Mouse (Mus musculus): ENCODE measurements around the gene Sbpl. TPM values are rescaled to one million over a fixed set of nuclear protein-coding genes. Genes with fewer than 3 reads are reported as not detected.

Sbpl gene
- total and polyA plus RNA-seq, 2 experiments from 2014 or later, result not detected

- no peak overlapping the region; the same call in 1 of the 2 replicates for H3K27ac ChIP-seq (ENCODE audit: low read depth, low read length)
- TF ChIP-seq CTCF (IDR thresholded peaks at IDR 0.05; ENCODE audit: low read depth), result peak; percentile 82
- H3K4me1 ChIP-seq (ENCODE audit: insufficient read depth), result no peaks in the 10 kb centered on the region
- ATAC-seq (peak; percentile 87), DNase-seq (peak; percentile 96)
- H3K4me3 ChIP-seq (ENCODE audit: low read depth, low read length), result peak overlapping the region; percentile 20
- H3K9ac ChIP-seq, result peak overlapping the region; percentile 51
- WGBS, result 8% methylated on average over 31 of the region's 31 CpGs
- H3K4me2 ChIP-seq (ENCODE audit: low read depth), result peak overlapping the region; percentile 57
- H3K9me3 ChIP-seq (ENCODE audit: low read length), result no peaks in the 10 kb centered on the region
- H3K27me3 ChIP-seq (ENCODE audit: insufficient read depth, low read length), result no peaks in the 10 kb centered on the region
- no peaks in the 10 kb centered on the region for H3K36me3 ChIP-seq (ENCODE audit: insufficient read depth)
These were observed 38.7 kb upstream of the Sbpl start for GRCm38 (mm10) chr17:23993559-23994428.

DNA sequence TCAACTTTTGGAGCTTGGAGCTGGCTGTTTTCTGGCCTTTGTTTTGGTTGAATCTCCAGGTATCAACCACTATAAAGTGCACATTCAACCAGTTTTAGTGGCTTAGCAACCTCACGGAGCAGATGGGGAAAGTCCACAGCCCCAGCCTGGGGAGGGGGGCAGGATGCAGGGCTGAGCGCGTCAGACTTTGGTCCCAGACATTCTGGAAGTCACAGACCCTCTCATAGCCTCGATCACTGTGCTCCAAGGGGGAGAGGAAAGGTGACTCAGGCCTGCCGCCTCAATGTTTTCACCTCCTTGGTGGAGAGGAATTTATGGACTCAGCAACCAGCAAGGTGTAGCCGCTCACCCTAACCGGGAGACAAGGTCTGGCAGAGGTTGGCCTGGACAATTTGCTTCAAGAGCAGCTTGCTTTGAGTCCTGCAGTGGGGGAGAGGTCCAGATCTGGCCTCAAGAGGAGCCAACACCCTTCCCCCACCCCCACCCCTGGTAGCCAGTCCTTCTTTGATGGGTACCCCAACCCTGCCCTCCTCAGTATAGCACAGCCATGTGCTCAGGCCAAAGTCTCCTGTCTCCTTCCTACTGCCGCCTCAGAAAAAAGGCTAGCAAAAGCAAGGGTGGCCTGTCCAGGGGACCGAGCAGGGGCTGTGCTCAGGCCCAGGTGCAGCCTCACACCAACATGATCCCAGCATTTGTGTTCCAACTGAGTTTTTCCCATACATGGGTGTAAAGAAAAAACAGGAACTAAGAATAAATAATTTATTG lies 37.9 kb upstream of the Sbpl start:
- ATAC-seq (peak; percentile 52), DNase-seq (no peak)
- Histone ChIP-seq H3K27me3 (ENCODE audit: insufficient read depth, low read length) (no peaks in the 10 kb centered on the region), H3K9me3 (ENCODE audit: low read length) (no peaks in the 10 kb centered on the region), H3K27ac (ENCODE audit: low read depth, low read length) (no peak overlapping the region), H3K4me2 (ENCODE audit: low read depth) (peak overlapping the region; percentile 57), H3K4me1 (ENCODE audit: insufficient read depth) (no peaks in the 10 kb centered on the region), H3K36me3 (ENCODE audit: insufficient read depth) (no peaks in the 10 kb centered on the region), H3K4me3 (ENCODE audit: low read depth, low read length) (peak overlapping the region; percentile 20), H3K9ac (peak overlapping the region; percentile 32; the same call in 1 of the 2 replicates)
- 70% methylated on average over 9 of the region's 9 CpGs for WGBS
- no peak for TF ChIP-seq CTCF (IDR thresholded peaks at IDR 0.05; ENCODE audit: low read depth)

- no peaks in the 10 kb centered on the region for H3K36me3 ChIP-seq (ENCODE audit: insufficient read depth)
- H3K9me3 ChIP-seq (ENCODE audit: low read length), result no peaks in the 10 kb centered on the region
- H3K4me2 ChIP-seq (ENCODE audit: low read depth), result no peak overlapping the region
- H3K4me3 ChIP-seq (ENCODE audit: low read depth, low read length), result no peak overlapping the region
- no peak overlapping the region for H3K9ac ChIP-seq
- no peaks in the 10 kb centered on the region for H3K4me1 ChIP-seq (ENCODE audit: insufficient read depth)
- 34% methylated on average over 2 of the region's 2 CpGs for WGBS
- TF ChIP-seq CTCF (IDR thresholded peaks at IDR 0.05; ENCODE audit: low read depth), result no peak
- no peak overlapping the region for H3K27ac ChIP-seq (ENCODE audit: low read depth, low read length)
- no peak for ATAC-seq
- H3K27me3 ChIP-seq (ENCODE audit: insufficient read depth, low read length), result no peaks in the 10 kb centered on the region
- DNase-seq, result no peak
These were observed 34.7 kb upstream of the Sbpl start for GRCm38 (mm10) chr17:23989802-23990201.

GRCm38 (mm10) chr17:23984989-23985388 lies 29.9 kb upstream of the Sbpl start:
- no peak for TF ChIP-seq CTCF (IDR thresholded peaks at IDR 0.05; ENCODE audit: low read depth)
- Histone ChIP-seq H3K9ac (no peak overlapping the region), H3K4me1 (ENCODE audit: insufficient read depth) (no peaks in the 10 kb centered on the region), H3K27me3 (ENCODE audit: insufficient read depth, low read length) (no peaks in the 10 kb centered on the region), H3K4me3 (ENCODE audit: low read depth, low read length) (no peak overlapping the region), H3K4me2 (ENCODE audit: low read depth) (no peak overlapping the region), H3K9me3 (ENCODE audit: low read length) (no peaks in the 10 kb centered on the region), H3K36me3 (ENCODE audit: insufficient read depth) (no peaks in the 10 kb centered on the region), H3K27ac (ENCODE audit: low read depth, low read length) (no peak overlapping the region)
- 89% methylated on average over 1 of the region's 1 CpGs for WGBS
- no peak for DNase-seq
- ATAC-seq, result no peak

DNA sequence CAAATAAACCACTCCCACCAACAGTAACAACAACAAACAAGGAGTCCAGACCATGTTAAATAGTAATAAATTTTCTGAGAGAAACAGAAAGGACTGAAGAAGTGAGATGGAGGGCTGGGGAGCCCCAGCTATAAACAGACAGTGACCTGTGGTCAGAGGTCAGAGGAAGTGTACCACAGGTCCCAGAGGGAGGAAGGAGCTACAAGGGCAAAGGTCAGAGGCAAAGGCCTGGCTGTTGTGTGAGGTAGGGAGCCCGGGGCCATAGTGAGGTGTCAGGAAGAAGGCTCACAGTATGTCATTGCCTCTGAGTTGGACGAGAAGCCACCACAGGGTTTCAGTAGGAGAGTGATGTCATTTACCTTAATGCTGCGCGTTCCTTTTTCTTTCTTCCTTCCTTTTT lies 27.8 kb upstream of the Sbpl start:
- Histone ChIP-seq H3K9me3 (ENCODE audit: low read length) (no peaks in the 10 kb centered on the region), H3K4me2 (ENCODE audit: low read depth) (no peak overlapping the region), H3K27ac (ENCODE audit: low read depth, low read length) (no peak overlapping the region), H3K9ac (no peak overlapping the region), H3K4me1 (ENCODE audit: insufficient read depth) (no peaks in the 10 kb centered on the region), H3K4me3 (ENCODE audit: low read depth, low read length) (no peak overlapping the region), H3K27me3 (ENCODE audit: insufficient read depth, low read length) (no peaks in the 10 kb centered on the region), H3K36me3 (ENCODE audit: insufficient read depth) (no peaks in the 10 kb centered on the region)
- ATAC-seq, result no peak
- DNase-seq, result no peak
- TF ChIP-seq CTCF (IDR thresholded peaks at IDR 0.05; ENCODE audit: low read depth), result no peak
- WGBS, result 73% methylated on average over 4 of the region's 4 CpGs

DNA sequence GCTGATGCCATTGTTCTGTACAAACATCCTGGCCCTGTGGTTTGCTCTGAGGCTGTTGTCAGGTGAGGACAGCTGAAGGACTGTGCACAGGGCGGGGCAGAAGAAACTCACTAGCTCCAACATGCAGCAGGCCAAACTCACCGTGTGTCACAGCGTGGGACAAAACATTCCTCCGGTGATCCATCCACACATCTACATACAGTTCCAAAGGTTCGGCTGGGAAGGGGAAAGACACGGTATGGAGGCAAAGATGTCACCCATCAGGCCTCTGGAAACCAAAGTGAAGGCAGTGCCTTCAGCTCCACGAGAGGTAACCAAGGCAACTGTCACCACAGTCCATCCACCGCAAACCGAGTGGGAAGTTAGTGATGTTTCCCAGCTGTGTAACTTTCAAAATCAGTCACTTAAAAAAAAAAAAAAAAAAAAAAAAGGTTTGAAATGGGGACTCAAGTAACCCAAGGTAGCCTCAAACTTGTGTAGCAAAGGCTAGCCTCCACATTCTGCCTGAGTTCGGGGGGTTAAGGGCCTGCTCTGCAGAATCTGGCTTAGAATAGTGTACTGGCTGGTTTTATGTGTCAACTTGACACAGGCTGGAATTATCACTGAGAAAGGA lies 25.3 kb upstream of the Sbpl start, which contains the start of gene Prss30:
TSS of gene Prss30 (minus strand) at position 270 of the 613 bp plus-strand sequence.
- Histone ChIP-seq H3K9me3 (ENCODE audit: low read length) (no peaks in the 10 kb centered on the region), H3K4me2 (ENCODE audit: low read depth) (no peak within 1 kb of the TSS), H3K36me3 (ENCODE audit: insufficient read depth) (no peaks in the 10 kb centered on the region), H3K27me3 (ENCODE audit: insufficient read depth, low read length) (no peaks in the 10 kb centered on the region), H3K9ac (no peak within 1 kb of the TSS), H3K27ac (ENCODE audit: low read depth, low read length) (no peak within 1 kb of the TSS), H3K4me1 (ENCODE audit: insufficient read depth) (no peaks in the 10 kb centered on the region), H3K4me3 (ENCODE audit: low read depth, low read length) (no peak within 1 kb of the TSS)
- no peak for TF ChIP-seq CTCF (IDR thresholded peaks at IDR 0.05; ENCODE audit: low read depth)
- DNase-seq, result no peak
- no peak for ATAC-seq
- WGBS, result 76% methylated on average over 10 of the region's 10 CpGs

Data from forebrain, postnatal 0 days (tissue).